Mouse (Mus musculus) natural killer cell, adult 2 months (primary cell): ENCODE results near the gene Grifin.
A peak's percentile ranks its signal among the peaks of the same experiment; 100 is the strongest.

ENCODE experiments used
- DNase-seq, 2 experiments: peaks; one replicate each; pipeline ENCODE4 v3.0.0; 2022; ENCODE audit warnings: low spot score in 2 of 2

Grifin gene

DNA sequence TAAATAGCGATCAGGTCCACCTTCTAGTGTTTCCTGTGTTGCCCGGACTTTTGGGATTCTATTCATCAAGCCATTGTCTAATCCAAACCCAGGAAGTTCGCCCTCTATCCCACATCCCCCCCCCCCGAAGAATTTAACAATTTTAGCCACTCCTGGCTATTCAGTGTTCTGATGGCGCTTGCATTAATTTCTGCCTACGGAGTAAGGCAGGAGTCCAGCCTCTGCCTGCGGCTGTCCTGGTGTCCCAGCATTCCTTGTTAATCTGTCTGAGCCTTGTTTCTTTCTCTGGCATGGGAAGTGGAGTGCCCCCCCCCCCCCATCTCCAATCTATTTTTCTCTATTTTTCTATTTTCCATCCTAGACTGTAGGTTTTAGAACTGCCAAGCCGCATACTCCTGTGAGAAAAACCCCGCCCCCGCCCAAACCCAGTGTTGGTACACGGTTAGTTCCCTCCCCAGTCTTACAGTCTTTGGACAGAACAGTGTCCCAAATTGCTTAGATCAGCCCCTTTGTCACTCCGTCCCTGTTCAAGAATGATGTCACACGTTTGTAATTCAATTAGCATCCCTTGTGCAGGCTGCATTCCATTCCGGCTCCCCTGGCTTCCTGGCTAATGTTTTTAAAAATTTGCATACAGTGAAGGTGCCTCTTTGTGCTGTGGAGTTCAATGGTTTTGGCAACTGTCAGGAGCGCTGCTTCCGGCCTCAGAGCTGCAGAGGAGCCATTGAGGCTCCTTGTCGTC lies 15.4 kb downstream of the Grifin start:
- DNase-seq: no peak

DNA sequence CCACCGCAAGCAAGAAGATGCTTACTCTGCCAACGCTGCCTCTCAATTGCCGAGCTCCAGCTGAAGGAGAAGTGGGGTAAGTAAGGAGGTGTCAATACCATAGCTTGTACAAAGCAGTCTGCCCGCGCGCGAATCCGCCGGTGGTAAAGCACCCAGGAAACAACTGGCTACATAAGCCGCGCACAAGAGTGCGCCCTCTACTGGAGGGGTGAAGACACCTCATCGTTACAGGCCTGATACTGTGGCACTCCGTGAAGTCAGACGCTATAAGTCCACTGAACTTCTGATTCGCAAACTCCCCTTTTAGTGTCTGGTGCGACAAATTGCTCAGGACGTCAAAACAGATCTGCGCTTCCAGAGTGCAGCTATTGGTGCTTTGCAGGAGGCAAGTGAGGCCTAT lies 18.5 kb downstream of the Grifin start:
- no peak for DNase-seq

DNA sequence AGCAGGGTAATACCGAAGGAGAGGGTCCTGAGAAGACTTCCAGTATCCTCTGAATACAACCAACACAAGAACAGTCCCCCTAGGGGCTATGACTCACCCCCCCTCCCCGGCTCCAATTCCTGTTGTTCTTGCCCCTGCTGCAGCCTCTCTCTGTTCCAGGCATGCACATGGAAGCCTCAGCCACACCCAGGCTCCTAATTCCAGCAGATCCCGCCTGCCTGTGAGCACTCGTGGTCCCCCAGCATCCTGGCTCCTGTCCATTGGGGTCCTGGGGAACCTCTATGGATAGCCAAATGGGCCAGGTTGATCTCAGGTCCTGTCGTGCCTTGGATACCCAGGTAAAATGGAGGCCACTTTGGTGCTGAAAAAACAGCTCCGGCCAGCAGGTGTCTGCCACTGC lies 19.2 kb downstream of the Grifin start:
- DNase-seq: no peak

DNA sequence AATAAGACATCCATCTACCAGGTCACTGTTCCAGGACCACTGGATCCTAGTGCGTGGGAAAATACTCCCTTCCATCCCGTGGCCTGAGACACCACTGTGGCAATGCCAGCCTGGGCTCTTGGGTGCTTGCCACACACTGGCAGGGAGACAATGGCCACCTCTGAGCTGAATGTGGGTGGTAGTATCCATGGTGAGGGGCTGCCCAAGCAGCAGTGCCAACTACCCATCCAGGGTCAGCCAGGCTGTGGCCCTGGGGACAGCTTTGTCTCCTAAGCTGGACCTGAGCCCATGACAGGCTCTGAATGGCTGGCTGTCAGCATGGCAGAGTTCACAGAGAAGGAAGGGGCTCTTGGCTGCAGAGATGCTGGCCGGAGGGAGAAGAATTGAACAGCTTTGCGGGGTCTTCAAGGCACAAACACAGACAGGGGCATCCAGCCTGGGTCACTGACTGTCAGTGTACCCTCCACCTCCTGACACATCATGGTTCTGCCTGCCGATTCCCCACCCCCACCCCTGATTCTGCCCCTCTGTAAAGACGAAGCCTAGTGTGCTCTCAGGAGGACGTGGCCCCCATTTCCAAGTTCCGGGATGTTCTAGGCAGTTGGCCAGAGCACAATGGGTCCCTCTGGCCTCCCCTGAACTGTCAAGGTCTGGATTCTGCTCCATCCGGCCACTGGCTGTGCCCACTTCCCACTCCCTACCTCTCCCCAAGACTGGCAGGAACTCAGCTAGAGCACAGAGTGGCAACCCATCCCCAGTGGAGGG lies 21.9 kb downstream of the Grifin start:
- no peak for DNase-seq

DNA sequence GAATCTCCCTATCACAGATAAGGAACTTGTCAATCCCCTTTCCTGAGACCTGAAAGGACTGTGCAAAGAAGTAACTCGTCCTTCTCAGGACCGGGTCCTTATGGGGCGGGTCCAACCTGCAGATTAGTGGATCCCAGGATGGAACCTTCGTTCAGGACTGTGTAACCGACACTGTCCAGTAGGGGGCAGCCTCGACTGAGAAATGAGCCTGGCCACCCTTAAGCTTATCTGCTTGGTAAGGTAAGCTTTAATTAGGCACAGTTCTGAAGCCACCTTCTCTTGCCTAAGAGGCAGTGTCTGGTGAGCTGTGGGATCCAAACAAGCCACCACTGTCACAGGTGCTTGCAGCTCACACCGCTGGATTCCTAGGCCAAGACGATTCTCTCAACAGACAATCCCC lies 24.8 kb downstream of the Grifin start:
- DNase-seq: peak; percentile 79 to 87

DNA sequence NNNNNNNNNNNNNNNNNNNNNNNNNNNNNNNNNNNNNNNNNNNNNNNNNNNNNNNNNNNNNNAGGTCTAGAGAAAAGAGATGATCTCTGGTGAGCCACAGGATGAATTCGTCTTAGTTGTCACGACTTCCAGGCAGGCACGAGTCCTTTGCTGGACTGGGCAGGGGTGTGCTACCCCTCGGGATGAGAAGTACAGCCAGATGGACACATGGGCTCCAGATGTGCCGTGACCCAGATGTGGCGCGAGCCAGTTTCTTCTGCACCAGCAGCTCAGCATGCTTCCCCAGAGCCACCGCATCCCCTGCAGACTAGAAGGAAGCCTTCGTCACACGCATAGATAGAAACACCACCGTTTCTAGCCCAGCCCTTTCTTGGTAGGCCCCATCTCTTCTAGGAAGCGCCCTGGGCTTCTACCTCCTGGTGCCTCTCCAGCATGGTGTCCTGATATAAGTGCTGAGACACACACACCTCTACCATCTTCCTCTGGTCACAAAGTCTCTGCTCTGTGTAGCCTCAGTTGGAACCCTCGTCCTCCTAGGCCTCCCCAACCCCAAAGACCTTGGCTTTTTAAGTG lies 26.7 kb downstream of the Grifin start:
- no peak for DNase-seq

DNA sequence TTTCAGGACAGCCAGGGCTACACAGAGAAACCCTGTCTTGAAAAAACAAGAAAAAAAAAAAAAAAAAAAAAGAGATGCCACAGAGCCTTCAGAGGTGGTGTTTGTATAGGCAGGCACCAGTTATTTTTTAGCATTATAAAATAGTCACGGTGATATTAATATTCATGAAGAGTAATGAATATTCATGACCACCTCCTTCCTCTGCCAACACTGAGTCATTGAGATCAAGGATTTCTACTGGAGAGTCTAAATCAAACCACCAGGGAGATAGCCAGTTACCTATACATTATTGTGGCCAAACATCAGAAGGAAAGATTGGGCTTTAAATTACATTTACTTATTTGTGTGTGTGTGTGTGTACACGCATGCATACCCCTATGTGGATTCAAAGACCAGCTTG lies 38.1 kb downstream of the Grifin start:
- no peak for DNase-seq

DNA sequence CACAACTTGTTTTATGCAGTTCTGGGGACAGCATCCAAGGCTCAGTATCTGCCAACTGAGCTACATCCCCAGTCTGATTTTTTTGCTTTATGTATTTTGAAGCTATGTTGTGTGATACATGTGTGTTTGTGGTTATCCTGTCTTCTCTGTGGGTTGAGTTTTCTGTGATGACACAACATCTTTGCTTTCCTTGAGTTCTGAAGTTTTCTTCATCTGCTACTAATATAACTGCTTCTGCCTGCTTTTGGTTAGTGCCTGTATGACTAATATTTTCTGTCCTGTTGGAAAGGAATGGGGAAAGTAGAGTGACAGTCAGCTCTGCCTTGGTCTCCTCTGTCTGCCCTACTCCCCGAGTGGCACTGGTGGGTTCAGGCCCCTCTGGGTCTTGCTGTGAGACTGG lies 43.7 kb downstream of the Grifin start:
- DNase-seq: no peak

DNA sequence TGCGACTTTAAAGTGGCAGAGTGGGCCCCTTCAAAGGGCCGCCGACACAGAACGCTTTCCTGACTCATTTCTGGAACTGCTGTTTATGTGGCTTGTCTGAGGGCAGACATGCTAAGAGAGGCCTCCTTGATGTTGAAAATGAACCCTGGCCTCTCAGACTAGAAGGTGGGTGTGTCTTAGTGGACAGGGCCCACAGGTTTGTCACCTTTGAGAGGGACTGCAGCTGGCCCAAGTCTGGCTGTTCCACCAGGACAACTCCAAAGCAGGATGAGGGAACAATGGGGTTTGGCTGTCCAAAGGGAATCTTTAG lies 47.0 kb downstream of the Grifin start:
- no peak for DNase-seq

DNA sequence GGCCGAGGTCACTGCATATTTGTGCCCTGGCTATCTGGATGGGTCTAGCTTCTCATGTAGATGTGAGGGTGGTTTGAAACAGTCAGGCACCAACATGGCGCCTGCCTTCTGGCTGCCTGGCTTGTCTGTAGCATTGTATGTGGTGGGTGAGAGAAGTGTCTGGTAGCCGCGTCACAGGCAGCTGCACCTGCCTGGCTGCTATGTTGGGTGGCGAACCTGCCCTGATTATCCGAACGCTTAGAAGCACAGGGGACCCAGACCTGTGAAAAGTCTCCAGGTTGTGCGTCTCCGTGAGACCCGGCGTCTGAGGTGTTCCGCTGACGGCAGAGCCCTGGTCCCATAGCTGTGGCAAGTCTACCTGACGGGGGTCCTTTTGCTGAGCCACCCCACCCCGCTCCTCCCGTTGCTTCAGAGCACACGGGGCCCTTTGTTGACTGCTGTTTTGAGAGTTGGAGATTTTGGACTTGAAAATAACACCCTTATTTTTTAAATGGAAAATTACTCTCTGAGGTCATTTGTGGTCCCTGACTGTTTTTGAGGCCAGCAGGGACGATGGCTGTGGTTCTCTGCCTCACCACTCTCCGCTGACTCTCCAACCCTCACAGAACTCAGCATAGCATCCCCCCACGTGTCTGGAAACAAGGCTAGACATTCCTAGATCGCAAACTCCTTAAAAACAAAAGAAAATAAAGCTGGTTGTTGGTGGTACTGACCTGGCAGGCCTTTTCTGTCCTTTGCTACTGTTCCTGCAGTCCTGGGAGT lies 47.5 kb downstream of the Grifin start:
- DNase-seq: peak; percentile 60 to 76

DNA sequence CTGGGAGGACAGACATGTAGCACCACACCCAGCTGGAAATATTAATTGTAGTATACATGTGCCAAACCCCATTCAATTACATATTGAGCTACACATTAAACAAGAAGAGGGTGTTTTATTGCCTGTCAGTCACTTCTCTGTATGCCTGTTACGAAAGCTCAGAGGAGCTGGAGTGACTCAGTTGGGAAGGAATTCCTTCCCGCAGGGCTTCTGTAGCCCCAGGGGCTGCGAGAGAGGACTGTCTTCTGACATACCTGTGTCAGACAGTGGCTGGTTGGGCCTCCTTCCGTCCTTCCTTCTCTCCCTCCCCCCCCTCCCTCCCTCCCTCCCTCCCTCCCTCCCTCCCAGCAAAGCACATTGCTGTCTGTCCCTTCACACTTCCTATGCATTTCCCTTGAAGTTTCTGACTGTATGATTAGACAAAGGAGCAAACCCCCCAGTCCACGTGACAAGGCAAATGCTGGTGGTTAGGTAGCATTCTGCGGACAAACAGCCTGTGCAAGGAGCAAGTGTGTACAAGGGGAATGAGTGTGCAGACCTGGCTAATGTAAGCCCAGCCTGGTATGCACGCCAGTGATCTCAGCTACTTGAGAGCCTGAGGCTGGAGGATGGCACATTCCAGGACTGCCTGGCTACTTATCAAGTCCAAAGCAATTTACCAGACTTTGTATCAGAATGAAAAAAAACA lies 49.9 kb downstream of the Grifin start:
- DNase-seq: no peak

DNA sequence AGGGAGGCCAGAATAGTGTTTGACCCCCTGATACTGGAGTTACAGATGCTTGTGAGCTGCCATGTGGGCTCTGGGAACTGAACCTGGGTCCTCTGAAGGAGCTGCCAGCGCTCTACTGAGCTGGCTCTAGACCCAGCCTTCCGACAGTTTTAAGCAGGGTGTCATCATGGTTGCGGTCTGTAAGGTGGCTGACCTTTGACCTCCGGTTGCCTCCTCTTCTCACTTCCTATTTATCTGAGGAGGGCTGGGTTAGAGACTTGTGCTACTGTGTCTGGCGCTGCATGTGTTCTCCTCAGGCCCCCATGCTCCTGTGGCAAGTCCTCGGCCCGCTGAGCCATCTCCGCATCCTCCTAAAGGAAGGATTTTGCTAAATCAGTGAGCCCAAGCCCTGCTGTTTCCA lies 51.0 kb downstream of the Grifin start:
- DNase-seq: peak in 1 of 2 experiments; percentile 44
